Mouse (Mus musculus) kidney, adult 2 months (tissue): Measurements from ENCODE around the gene Sf3b3. TPM values are rescaled to one million over a fixed set of nuclear protein-coding genes. Genes with fewer than 3 reads are reported as not detected.

ENCODE experiments used
- DNase-seq: peaks from one replicate; pipeline ENCODE4 v3.0.0; 2021
- H3K27ac ChIP-seq: fragments of 200-500 bp; 2 replicates; pipeline ENCODE4 v1.5.1; 2012; ENCODE audit warnings: low read depth, low read length, control low read depth, inconsistent platforms; ENCODE audit not compliant: insufficient read depth
- H3K27me3 ChIP-seq: fragments of 200-500 bp; replicated peaks from 2 replicates; pipeline ENCODE4 v1.6.1; 2012; ENCODE audit warnings: mild to moderate bottlenecking, moderate library complexity, low read length, inconsistent platforms; ENCODE audit not compliant: control insufficient read depth, insufficient read depth
- H3K36me3 ChIP-seq: fragments of 200-500 bp; 2 replicates; pipeline ENCODE4 v1.6.1; 2012; ENCODE audit warnings: mild to moderate bottlenecking, moderate library complexity, low read length, inconsistent platforms; ENCODE audit not compliant: control insufficient read depth, insufficient read depth
- H3K4me1 ChIP-seq: fragments of 200-500 bp; 2 replicates; pipeline ENCODE4 v1.6.1; 2011; ENCODE audit warnings: low read length; ENCODE audit not compliant: control insufficient read depth, insufficient read depth
- H3K4me3 ChIP-seq: fragments of 200-500 bp; 2 replicates; pipeline ENCODE4 v1.5.1; 2011; ENCODE audit warnings: mild to moderate bottlenecking, low read depth, low read length, control low read depth; ENCODE audit not compliant: insufficient read depth
- CTCF ChIP-seq: fragments of 200-500 bp; conservative IDR thresholded peaks from 2 replicates; pipeline ENCODE4 v1.5.1; 2011; ENCODE audit warnings: low read depth, mild to moderate bottlenecking, control low read depth, low read length, moderate library complexity, mixed read lengths; ENCODE audit not compliant: insufficient read depth, insufficient read length
- POLR2A ChIP-seq: fragments of 200-500 bp; IDR thresholded peaks from one replicate; pipeline ENCODE4 v1.6.1; 2011; ENCODE audit warnings: low read depth, low read length, control low read depth
- WGBS: fragments of 180-500 bp; shearing (Covaris S2); methylation state at CpG from one replicate; pipeline ENCODE4 v1.1.7; 2018; 5-methylcytosine and 5-hydroxymethylcytosine counted together
- polyA plus RNA-seq: library from polyadenylated mRNA; depleted of rRNA; stranded (reverse); fragments of >200 nt; gene quantifications from 2 replicates; pipeline ENCODE4 v1.2.3, GENCODE M21; 2012

Gene Sf3b3
- polyA plus RNA-seq, 1 experiment = 25.9 TPM

- H3K4me1 ChIP-seq = peaks cover 31% of the 10 kb centered on the region
- peak overlapping the region; percentile 32 for H3K4me3 ChIP-seq
- TF ChIP-seq POLR2A = no peak
- no peak for TF ChIP-seq CTCF
- WGBS = 42% methylated on average over 9 of the region's 9 CpGs
- H3K27ac ChIP-seq = peak overlapping the region; percentile 98
- no peaks in the 10 kb centered on the region for H3K36me3 ChIP-seq
- DNase-seq = no peak
- H3K27me3 ChIP-seq = no peaks in the 10 kb centered on the region
These were observed 53.1 kb downstream of the Sf3b3 start for GRCm38 (mm10) chr8:110793511-110793910.

GRCm38 (mm10) chr8:110792574-110793200 lies 53.9 kb downstream of the Sf3b3 start:
- 26% methylated on average over 11 of the region's 11 CpGs for WGBS
- Histone ChIP-seq H3K4me1 (peaks cover 32% of the 10 kb centered on the region), H3K4me3 (peak overlapping the region; percentile 32), H3K36me3 (no peaks in the 10 kb centered on the region), H3K27me3 (no peaks in the 10 kb centered on the region), H3K27ac (peak overlapping the region; percentile 98)
- TF ChIP-seq POLR2A (no peak), CTCF (no peak)
- peak; percentile 96 for DNase-seq

- H3K4me1 ChIP-seq = peaks cover 43% of the 10 kb centered on the region
- 0 out of 2 replicates have a peak overlapping the region, but pooled peaks have one; percentile 8 for H3K27ac ChIP-seq
These were observed 55.4 kb downstream of the Sf3b3 start for GRCm38 (mm10) chr8:110791164-110791563.

GRCm38 (mm10) chr8:110790270-110790669 lies 56.3 kb downstream of the Sf3b3 start:
- DNase-seq = no peak
- no peaks in the 10 kb centered on the region for H3K36me3 ChIP-seq
- no peak overlapping the region for H3K4me3 ChIP-seq
- 76% methylated on average over 6 of the region's 6 CpGs for WGBS
- peaks cover 43% of the 10 kb centered on the region for H3K4me1 ChIP-seq
- H3K27me3 ChIP-seq = no peaks in the 10 kb centered on the region
- no peak overlapping the region for H3K27ac ChIP-seq
- TF ChIP-seq POLR2A (no peak), CTCF (no peak)

More at GRCm38 (mm10) chr8:110791164-110791563, 55.4 kb downstream of the Sf3b3 start:
- Histone ChIP-seq H3K36me3 (no peaks in the 10 kb centered on the region), H3K27me3 (no peaks in the 10 kb centered on the region), H3K4me3 (no peak overlapping the region)
- no peak for DNase-seq
- 62% methylated on average over 10 of the region's 10 CpGs for WGBS
- TF ChIP-seq CTCF = no peak
- no peak for TF ChIP-seq POLR2A

GRCm38 (mm10) chr8:110789571-110789970 lies 57.0 kb downstream of the Sf3b3 start:
- no peaks in the 10 kb centered on the region for H3K27me3 ChIP-seq
- H3K4me3 ChIP-seq = no peak overlapping the region
- TF ChIP-seq POLR2A = no peak
- no peak for TF ChIP-seq CTCF
- no peaks in the 10 kb centered on the region for H3K36me3 ChIP-seq
- 69% methylated on average over 12 of the region's 12 CpGs for WGBS
- DNase-seq = no peak
- H3K4me1 ChIP-seq = peaks cover 42% of the 10 kb centered on the region
- H3K27ac ChIP-seq = no peak overlapping the region

- peaks cover 37% of the 10 kb centered on the region for H3K4me1 ChIP-seq
- WGBS = 77% methylated on average over 12 of the region's 12 CpGs
- no peaks in the 10 kb centered on the region for H3K36me3 ChIP-seq
- TF ChIP-seq CTCF = no peak
- TF ChIP-seq POLR2A = no peak
- no peak for DNase-seq
- no peak overlapping the region for H3K4me3 ChIP-seq
- no peak overlapping the region for H3K27ac ChIP-seq
- H3K27me3 ChIP-seq = no peaks in the 10 kb centered on the region
These were observed 57.6 kb downstream of the Sf3b3 start for GRCm38 (mm10) chr8:110788981-110789380.

GRCm38 (mm10) chr8:110787411-110787954 lies 59.1 kb downstream of the Sf3b3 start:
- H3K27ac ChIP-seq = peak overlapping the region; percentile 49; the same call in 1 of the 2 replicates
- peaks cover 25% of the 10 kb centered on the region for H3K4me1 ChIP-seq
- WGBS = 62% methylated on average over 9 of the region's 9 CpGs

More at GRCm38 (mm10) chr8:110787411-110787954, 59.1 kb downstream of the Sf3b3 start:
- DNase-seq = peak; percentile 77
- no peak overlapping the region for H3K4me3 ChIP-seq
- no peaks in the 10 kb centered on the region for H3K36me3 ChIP-seq
- TF ChIP-seq CTCF = no peak
- no peak for TF ChIP-seq POLR2A
- H3K27me3 ChIP-seq = no peaks in the 10 kb centered on the region
